Mouse (Mus musculus): ENCODE measurements around the gene Scn2b.

The Scn2b gene

GRCm38 (mm10) chr9:45120567-45120966, 3.0 kb downstream of the Scn2b start:
- DNase-seq = no peak

DNA sequence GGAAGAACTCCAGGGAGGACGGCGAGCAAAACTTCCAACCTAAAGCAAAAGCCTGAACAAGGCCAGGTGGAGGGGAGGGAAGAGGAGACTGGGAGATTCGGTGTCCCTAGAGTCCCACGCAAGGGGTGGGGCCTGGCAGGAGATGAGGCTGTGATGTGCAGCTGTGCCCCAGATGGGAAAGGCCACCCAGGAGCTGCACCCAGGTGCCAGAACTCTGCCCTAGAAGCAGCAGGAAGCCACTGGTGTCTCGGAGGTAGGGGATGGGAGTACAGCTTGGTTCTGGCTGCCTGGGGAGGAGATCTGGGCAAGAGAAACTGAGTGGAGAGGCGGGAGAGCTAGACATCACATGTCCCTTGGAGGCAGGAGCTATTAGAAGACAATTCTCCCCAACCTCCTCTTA, 3.4 kb downstream of the Scn2b start:
- no peak for DNase-seq

- peak; percentile 73 for DNase-seq
Measured at GRCm38 (mm10) chr9:45121769-45122168, 4.2 kb downstream of the Scn2b start.

DNA sequence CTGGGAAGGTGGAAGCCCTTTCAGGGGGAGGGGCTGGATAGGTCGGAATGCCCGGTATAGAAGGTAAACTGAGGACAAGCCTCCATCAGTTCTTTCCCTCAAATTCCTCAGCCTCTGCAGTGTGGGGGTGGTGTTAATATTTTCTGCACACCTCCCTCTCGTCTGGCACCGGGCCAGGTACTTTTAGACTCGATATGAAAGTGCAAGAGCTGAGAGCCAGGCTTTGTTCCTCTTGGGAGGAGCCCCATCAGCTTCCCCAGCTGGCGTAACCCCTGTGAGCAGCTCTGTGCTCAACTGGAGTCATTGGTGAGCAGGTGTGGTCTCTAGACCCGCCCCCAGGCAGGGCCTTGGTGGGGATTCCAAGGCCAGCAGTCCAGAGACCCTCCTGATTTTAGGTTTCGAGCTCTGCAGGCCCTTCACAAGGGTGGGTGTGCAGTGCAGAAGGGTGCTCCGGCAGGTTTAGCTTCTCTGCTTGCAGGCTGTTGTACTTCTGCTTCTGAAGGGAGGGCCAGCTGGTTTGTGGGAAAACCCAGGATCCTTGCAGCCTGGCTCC, 4.7 kb downstream of the Scn2b start:
- DNase-seq = peak; percentile 70 to 71

- no peak for DNase-seq
Measured at GRCm38 (mm10) chr9:45125211-45125610, 7.6 kb downstream of the Scn2b start.

GRCm38 (mm10) chr9:45126941-45127340, 9.4 kb downstream of the Scn2b start:
- DNase-seq = no peak

GRCm38 (mm10) chr9:45130119-45130518, 12.5 kb downstream of the Scn2b start:
- no peak for DNase-seq

DNA sequence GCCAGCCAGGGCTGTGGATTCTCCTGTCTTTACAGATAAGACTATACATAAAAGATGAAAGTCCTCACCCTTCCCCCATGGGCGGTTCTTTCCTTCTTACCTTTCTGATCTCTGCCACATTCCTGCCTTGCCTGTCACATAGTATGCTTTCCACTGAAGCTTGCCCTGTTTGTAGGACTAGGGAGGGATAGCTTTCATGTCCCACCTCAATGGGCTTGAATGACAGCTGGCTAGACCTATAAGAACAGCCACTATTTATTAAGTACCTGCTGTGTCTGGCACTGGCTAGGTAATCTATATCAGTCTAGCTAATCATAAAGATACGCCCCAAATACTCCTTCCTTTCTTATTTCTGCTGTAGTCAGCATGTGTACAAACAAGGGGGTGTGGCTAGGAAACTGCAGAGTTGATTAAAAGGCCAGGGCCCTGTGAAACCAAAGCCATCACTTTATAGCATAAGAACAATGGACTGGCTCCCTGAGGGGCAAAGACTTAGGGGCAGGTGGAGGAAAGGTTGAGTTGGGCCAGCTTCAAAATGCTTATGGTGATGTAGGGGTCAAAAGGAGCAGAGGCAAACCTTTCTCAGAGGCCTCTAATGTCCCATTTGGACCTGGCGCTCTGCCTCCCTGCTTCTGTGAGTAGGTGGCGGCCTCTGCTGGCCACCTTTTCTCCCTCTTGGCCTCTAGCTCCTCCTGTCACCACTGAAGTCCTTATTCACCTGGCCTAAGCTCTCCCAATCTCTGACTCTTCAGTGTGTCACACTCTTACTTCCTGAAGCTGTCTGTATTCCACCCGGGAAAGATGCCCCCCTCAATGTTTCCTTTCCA, 16.1 kb downstream of the Scn2b start:
- DNase-seq = peak; percentile 43 to 58

DNA sequence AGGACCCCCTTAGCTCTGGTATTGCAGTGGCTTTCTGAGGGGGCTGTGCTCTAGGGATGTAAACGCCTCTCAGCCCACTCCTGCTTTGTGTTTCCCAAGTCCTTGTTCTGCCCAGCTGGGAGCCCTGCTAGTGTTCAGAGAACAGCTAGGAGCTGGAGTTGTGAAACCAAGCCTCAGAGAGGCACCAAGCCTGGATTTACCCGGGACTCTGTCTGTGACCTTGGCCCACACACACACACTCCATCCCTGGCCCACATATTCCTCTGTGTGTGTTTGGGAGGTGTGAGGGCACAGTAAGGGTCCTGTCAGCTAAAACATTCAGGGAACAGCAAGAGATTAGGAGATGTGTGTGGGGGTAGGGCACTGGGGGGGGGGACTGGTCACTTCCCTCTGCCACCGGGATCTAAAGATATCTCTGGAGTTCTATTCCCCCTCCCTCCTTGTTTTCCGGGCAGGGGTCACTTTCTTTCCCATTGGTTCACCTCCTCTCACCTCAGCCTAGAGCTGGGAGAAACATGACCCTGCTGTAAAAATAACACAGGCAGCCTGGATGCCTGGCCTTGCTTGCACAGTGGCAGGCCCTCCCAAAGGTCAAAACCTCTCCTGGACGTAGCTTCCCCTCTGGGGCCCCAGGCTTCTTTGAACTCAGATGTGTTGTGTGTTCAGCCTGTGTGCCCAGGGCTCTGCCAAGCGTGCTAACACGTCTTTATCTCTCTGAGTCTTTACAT, 19.0 kb downstream of the Scn2b start:
- no peak for DNase-seq

DNA sequence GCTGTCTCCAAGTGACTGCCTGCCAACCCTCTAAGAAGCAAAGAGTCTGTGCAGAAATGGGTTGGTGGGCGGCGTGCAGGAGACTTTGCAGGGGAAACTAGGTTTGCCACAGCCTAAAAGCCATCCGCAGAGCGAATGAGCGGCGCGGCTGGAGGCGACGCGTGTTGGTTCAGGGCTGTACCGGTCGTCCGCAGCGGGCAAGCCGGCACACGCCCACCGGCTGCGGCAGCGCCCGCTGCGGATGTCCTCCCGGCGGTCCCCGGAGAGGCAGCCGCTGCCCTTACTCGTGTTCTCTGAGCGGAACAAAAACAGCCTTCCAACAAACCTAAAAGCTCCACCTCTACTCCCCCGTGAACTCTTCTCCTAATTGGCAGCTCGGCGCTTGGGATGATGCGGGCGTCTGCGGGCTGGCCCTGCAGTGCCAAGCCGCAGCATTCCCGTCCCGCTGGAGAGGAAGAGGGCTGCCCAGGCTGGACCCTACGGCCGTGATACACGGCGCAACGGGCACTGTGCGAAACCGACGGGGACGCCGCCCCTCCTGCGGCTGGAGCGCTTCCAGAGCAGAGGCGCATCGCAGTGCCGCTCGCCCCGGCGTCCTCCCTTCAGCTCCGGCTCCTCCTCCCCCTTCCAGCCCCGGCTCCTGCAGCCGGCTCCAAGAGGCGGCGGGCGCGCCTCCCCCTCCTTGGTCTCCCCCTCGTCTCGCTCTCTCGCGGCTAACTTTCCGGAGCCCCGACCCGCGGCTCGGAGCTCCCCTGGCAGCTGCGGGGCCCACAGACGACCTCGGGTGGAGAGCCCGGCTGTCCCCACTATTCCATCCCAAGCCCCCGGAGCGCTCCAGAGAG, 20.8 kb downstream of the Scn2b start, which contains the start of gene Scn4b:
Gene Scn4b (plus strand): TSS at position 205 of the 842 bp plus-strand sequence.
- DNase-seq = no peak

- DNase-seq = no peak
Measured at GRCm38 (mm10) chr9:45139082-45139481, 21.5 kb downstream of the Scn2b start.

DNA sequence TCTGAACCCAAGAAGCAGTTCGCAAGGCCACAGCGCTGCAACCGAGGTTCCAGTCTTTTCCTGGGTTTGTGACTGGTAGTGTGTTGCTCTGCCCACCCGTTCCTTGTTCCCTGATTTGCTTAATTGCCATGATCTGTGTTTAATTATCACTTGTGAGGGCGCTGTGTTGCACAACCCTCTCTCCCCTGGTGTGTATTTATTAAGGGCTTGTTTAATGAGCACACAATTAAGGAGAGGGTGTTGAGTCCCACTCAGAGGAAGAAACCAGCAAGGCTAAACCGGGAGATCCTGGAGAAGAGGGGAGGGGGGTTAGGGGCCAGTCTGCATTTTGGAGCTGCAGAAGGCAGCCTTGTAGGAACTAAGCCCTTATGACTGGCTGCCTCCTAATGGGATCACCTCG, 23.4 kb downstream of the Scn2b start:
- DNase-seq = no peak

- no peak for DNase-seq
Measured at GRCm38 (mm10) chr9:45142686-45143085, 25.1 kb downstream of the Scn2b start.

DNA sequence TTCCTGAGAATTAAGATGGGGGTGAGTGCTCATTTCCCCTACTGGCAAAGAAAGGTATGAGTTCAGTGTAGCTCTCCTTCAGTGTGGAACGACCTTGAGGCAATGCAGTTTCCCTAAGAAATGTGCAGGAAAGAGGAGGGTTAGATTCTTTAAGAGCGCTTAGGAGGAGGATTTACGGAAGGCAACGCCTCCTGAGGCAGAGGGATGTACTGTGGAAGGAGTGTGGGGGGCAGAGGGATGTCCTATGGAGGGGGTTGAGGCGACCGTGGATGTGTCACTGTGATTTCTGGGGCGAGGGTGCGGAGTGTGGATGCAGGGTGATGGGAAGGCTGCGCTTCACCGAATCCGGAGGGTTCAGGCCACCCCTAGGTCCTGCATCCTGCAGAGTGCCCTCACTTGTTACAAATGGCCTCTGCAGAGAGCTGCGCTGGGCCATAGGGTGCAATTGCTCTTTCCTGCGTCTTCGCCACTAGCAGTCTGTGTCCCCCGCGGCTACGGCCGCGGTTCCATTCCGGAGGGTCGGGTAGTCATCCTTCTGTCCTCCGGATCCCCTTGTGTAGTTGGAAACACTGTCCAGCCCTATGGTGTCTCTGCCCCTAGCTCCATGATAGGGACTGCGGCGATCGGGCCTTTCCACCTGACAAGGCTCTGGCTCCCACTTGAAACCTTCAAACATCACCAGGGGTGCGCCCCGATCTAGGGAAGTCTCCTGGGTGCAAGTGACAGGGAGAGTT, 28.1 kb downstream of the Scn2b start:
- DNase-seq = no peak

- DNase-seq = peak; percentile 41 to 50
Measured at GRCm38 (mm10) chr9:45146267-45146597, 28.6 kb downstream of the Scn2b start.

GRCm38 (mm10) chr9:45150933-45151332, 33.4 kb downstream of the Scn2b start:
- no peak for DNase-seq

DNA sequence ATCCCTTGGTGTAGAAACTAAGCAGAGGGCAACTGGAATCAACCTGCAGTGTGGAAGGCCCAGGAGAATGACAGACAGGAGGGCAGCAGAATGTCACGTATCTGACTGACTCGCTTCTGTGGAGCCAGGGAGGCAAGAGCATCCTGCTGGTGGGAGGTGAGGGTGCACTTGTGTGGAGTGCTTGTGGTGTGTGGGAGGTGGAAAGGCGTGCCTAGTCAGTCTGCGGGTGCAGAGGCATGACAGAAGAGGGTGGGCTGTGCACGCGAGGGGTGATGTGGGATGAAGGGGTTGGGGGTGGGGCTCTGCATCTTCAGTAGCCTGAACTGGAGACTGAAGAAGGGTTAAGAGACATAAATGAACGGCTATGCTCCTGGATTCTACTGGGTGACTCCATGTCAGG, 35.8 kb downstream of the Scn2b start:
- DNase-seq = no peak

DNA sequence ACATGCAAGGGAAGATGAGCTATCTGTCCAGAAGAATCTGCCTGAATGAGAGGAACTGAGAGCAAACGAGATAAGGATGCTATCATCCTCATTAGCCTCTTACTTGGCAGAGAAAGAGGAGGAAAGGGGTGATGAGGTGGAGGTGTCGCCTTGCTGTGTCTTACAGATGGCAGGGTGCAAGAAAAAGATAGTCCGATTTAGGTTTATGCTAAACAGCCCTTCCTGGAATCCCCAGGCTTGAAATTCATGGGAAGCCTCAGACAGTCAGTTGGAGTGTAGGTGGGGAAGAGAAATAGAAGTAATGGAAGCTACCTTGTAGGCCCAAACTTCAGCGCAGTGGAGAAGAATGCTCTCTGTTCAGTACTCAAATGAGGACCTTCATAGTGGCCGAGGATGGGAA, 50.3 kb downstream of the Scn2b start:
- no peak for DNase-seq

- no peak for DNase-seq
Measured at GRCm38 (mm10) chr9:45170150-45170549, 52.6 kb downstream of the Scn2b start.

GRCm38 (mm10) chr9:45171073-45171610, 53.6 kb downstream of the Scn2b start:
- DNase-seq = no peak

DNA sequence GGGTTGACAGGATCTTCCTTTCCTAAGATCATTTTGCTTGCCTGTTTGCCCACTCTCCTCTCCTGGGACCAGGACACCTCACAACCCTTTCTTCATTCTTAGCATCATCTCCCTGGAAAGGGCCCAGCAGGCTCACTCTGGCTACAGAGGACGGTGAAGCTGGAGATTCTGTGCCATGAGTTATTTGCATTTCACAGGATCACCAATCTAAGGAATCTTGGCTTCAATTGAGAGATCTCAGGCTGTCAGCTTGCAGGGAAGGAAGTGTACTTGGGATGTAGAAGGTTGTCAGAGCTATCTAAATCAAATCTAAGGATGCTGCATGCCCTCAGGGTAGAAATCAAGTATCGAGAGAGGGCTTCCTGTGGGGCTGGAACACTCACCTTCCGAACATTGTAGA, 55.9 kb downstream of the Scn2b start:
- no peak for DNase-seq

GRCm38 (mm10) chr9:45179282-45179681, 61.7 kb downstream of the Scn2b start:
- DNase-seq = no peak
